Mouse (Mus musculus): Measurements from ENCODE around the gene Dstn. TPM values are rescaled to one million over a fixed set of nuclear protein-coding genes. Genes with fewer than 3 reads are reported as not detected.

Dstn gene
- total RNA-seq (2023): 100 to 1,000 TPM; 357 to 374 TPM

GRCm38 (mm10) chr2:143914760-143915599 is at the start of gene Dstn:
TSS of gene Dstn (plus strand) at chr2:143915320.

Other genes starting within 250 kb of the Dstn start
- gene Bfsp1, start 52.1 kb upstream of the Dstn start, total RNA-seq (2023): under 1 TPM; 0.46 to 0.66 TPM
- gene Rrbp1, start 95.9 kb downstream of the Dstn start, total RNA-seq (2023): 100 to 1,000 TPM; 179 to 192 TPM
- not detected for gene Banf2, start 117.7 kb downstream of the Dstn start, total RNA-seq (2023)